Mouse (Mus musculus) c-Kit-positive CD71-negative TER-119-negative erythroid progenitor cells, embryonic 14.5 days (primary cell): ENCODE data around the gene Nanos1.
A peak's percentile ranks its signal among the peaks of the same experiment; 100 is the strongest.

Experiments
- DNase-seq: peaks from one replicate; pipeline ENCODE4 v3.0.0-alpha.2; 2013; ENCODE audit warnings: low read depth

Gene Nanos1

GRCm38 (mm10) chr19:60755438-60756191 is at the start of gene Nanos1:
TSS of gene Nanos1 (plus strand) at chr19:60755987.
- peak; percentile 76 for DNase-seq

- DNase-seq: no peak
Measured at GRCm38 (mm10) chr19:60709193-60709900, 46.4 kb upstream of the Nanos1 start.

DNA sequence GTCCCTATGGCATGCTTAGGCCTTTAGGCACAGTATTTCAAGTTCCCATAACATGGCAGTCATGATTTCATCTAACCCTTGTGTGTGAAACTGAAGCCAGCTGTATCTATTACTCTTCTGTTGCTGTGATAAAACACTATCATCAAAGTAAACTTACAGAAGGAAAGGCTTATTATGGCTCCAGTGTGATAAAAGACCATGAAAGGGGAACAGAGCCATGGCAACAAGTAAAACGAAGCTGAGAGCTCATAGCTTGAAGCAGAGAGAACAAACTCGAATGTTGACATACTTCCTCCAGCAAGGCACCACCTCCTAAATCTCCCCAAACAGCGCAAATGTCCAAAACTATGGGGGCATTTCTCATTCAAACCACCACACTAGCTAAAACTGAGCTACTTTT is 45.6 kb upstream of the Nanos1 start:
- no peak for DNase-seq

GRCm38 (mm10) chr19:60712577-60712976 is 43.2 kb upstream of the Nanos1 start:
- DNase-seq: no peak

DNA sequence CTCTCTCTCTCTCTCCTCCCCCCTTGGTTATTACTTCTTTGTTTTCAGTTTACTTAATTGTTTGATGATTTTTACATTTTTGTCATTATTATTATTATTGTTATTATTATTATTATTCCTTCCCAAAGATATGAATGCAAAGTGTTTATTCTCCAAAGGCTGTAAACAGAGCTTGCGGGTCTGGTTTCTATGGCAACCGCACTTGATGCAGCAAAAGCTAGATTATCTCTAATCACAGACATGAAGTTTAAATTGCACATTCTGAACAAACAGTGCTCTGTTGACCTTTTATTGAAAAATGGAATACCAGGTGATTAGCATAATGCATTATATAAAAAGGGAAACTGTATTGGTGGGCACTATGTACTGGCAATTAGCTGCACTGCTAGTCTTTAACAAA is 39.4 kb upstream of the Nanos1 start:
- no peak for DNase-seq

DNA sequence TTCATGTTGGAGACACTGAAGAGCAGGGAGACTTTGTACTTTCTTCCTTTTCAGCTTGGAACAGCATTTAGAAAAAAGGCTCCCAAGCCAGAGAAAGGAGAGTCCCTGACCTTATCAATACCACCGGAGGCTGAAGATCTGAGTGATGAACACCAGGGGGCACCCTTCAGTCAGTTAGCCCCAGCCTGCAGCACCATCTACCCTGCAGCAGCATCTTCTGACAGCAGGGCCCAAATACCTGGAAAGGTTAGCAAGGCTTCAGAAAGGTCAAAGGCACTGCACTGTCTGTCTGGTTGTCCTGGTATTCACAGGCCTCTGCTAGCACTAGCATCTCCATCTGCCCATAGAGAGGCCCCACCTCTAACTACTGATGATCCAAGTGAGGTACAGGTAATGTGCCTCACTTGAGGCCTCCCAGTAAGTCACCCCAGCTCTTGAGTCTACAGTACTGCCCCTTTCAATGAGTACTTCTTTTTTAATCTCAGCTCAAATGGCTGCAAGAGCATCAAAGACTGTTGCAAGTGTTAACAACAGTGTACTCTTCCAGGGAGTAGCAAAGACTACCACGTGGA is 25.4 kb upstream of the Nanos1 start:
- DNase-seq: peak; percentile 48

DNA sequence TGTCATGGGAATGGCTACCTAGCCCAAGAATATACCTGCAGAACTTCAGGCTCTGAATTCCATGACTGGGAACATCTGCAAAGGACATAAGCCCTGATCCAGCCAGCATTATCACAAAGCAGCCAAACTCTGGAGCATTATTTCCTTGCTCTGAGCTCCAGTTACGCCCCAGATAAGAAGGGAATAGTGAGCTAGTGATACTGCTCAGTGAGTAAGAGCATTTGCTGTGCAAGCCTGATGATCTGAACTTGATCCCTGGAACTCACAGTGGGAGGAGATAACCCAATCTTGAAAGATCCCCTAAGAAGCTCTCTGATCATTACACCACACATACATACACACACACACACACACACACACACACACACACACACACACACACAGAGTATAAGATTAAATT is 24.5 kb upstream of the Nanos1 start:
- no peak for DNase-seq

DNA sequence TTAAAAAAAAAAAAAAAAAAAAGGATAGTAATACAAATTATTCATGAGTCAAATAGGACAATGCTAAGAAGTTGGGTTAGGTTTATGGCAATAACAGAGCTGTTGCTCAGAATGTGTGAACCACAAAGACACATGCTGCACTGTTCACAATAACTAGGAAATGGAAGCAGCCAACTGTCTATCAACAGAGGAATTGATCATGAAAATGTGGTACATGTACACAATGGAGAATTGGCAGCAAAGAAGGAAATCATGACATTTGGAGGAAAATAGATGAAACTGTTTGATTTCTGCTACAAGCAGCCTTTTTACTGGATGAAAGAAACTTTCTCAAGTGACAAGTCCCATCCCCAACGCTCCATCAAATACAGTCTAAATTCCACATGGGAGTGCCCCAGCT is 23.8 kb upstream of the Nanos1 start:
- DNase-seq: no peak

- DNase-seq: no peak
Measured at GRCm38 (mm10) chr19:60740560-60740959, 15.2 kb upstream of the Nanos1 start.

GRCm38 (mm10) chr19:60743767-60744547 is 11.8 kb upstream of the Nanos1 start:
- DNase-seq: no peak

DNA sequence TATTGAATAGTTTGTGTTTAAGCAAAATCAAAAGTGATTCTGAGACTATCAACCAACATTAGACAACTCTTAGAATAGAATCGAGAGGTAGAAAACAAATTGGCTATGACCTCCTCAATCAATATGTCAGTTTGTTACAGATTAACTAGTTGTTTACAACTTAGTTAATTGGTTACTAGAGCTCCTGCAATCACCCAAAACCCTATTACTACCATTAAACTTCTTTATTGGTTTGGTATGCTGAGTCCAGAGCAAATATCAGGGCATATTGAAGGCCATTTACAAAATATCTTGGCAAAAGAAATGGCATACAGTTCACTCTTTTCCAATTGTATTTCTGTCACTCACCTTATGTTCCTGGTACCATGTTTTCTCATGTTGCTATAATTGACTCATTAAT is 8.0 kb upstream of the Nanos1 start:
- DNase-seq: no peak

DNA sequence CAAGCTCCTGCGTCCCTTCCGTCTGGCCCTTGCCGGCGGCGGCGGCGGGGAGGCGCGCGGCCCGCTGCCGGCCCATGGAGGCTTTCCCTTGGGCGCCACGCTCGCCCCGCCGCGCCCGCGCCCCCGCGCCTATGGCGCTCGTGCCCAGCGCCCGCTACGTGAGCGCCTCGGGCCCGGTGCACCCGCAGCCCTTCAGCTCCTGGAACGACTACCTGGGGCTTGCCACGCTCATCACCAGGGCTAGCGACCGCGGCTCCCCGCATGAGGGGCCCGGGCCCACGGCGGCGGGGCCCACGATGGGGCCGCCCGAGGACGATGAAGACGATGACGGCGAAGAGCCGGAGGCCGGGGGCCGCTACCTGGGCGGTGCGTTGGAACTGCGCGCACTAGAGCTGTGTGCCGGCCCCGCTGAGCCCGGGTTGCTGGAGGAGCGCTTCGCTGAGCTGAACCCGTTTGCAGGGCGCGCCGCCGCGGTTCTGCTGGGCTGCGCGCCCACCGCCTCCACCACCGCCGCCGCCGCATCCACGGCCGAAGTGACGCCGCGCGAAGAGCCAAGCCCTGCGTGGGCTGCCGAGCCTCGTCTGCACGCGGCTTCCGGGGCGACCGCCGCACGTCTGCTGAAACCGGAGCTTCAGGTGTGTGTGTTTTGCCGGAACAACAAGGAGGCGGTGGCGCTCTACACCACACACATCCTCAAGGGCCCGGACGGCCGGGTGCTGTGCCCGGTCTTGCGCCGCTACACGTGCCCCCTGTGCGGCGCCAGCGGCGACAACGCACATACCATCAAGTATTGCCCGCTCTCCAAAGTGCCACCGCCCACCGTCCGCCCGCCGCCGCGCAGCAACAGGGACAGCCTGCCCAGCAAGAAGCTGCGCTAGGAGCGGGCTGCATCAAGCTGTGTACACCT is 658 bp downstream of the Nanos1 start:
- no peak for DNase-seq

- DNase-seq: no peak
Measured at GRCm38 (mm10) chr19:60757099-60757785, 1.5 kb downstream of the Nanos1 start.

GRCm38 (mm10) chr19:60758896-60759835 is 3.4 kb downstream of the Nanos1 start:
- no peak for DNase-seq

GRCm38 (mm10) chr19:60773366-60773765 is 17.6 kb downstream of the Nanos1 start:
- DNase-seq: no peak

- no peak for DNase-seq
Measured at GRCm38 (mm10) chr19:60782034-60782433, 26.2 kb downstream of the Nanos1 start.

GRCm38 (mm10) chr19:60784712-60785111 is 28.9 kb downstream of the Nanos1 start:
- DNase-seq: no peak

DNA sequence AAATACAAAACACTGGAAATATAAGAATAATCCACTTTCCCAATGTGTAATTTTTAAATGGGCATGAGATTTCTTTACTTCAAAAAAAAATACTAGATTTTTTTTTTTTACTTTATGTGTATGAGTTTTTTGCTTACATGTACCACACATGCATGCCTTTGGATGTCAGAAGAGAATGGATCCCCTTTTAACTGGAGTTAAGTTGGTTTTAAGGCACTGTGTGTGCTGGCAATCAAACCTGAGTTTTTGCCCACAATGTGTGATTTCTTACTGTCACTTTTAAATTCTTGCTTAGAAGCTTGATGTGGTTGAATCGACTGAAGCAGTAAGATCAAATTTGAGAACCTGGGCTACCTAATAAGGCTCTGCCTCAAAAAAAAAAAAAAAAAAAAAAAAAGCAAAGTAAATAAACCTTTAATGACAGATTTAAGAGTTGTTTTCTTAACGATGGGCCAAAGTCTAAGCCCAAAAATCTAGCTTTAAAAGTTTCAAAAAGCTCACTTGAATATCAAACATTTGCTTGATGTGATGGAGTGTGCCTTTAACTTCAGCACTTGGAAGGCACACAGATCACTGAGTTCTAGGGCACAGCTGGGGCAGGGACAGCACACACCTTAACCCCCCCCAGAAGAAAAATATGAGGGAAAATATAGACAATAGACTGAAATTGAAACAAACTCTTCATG is 31.8 kb downstream of the Nanos1 start:
- DNase-seq: no peak
